Mouse (Mus musculus) limb, embryonic 14.5 days (tissue): ENCODE data around the gene Rex1bd. TPM values are rescaled to one million over a fixed set of nuclear protein-coding genes. Genes with fewer than 3 reads are reported as not detected.

Experiments used
- ATAC-seq: fragments of 200-750 bp; cut with Nextera tagmentation; 2 replicates; pipeline ENCODE4 v1.8.0; 2017; ENCODE audit warnings: low read depth, moderate number of reproducible peaks, moderate TSS enrichment; ENCODE audit not compliant: low FRiP score
- DNase-seq: peaks from one replicate; pipeline ENCODE4 v3.0.0-alpha.2; 2015; ENCODE audit warnings: low spot score
- H3K27ac ChIP-seq: fragments of 300-500 bp; sonication (generic); replicated peaks from 2 replicates; pipeline ENCODE4 v1.5.1; 2014; ENCODE audit warnings: low read depth, mild to moderate bottlenecking, low read length, moderate library complexity, mixed read lengths
- H3K27me3 ChIP-seq: fragments of 300-500 bp; sonication (generic); 2 replicates; pipeline ENCODE4 v1.6.1; 2014; ENCODE audit warnings: low read length, mixed read lengths; ENCODE audit not compliant: control insufficient read depth, insufficient read depth
- H3K36me3 ChIP-seq: fragments of 300-500 bp; sonication (generic); 2 replicates; pipeline ENCODE4 v1.6.1; 2014; ENCODE audit warnings: mild to moderate bottlenecking, low read length, moderate library complexity, mixed read lengths; ENCODE audit not compliant: control insufficient read depth, insufficient read depth
- H3K4me1 ChIP-seq: fragments of 300-500 bp; sonication (generic); 2 replicates; pipeline ENCODE4 v1.6.1; 2014; ENCODE audit warnings: antibody characterized with exemption, low read length, mixed read lengths; ENCODE audit not compliant: control insufficient read depth, insufficient read depth
- H3K4me2 ChIP-seq: fragments of 300-500 bp; sonication (generic); replicated peaks from 2 replicates; pipeline ENCODE4 v1.6.1; 2014; ENCODE audit warnings: low read depth, mild to moderate bottlenecking, low read length, moderate library complexity; ENCODE audit not compliant: severe bottlenecking
- H3K4me3 ChIP-seq: fragments of 300-500 bp; sonication (generic); replicated peaks from 2 replicates; pipeline ENCODE4 v1.5.1; 2014; ENCODE audit warnings: low read length
- H3K9ac ChIP-seq: fragments of 300-500 bp; sonication (generic); 2 replicates; pipeline ENCODE4 v1.6.1; 2014; ENCODE audit warnings: mild to moderate bottlenecking, low read depth, low read length, moderate library complexity; ENCODE audit not compliant: severe bottlenecking
- H3K9me3 ChIP-seq: fragments of 300-500 bp; sonication (generic); 2 replicates; pipeline ENCODE4 v1.6.1; 2016; ENCODE audit warnings: low read length; ENCODE audit not compliant: control insufficient read depth
- POLR2A ChIP-seq: fragments of 200-500 bp; IDR thresholded peaks from 2 replicates; pipeline ENCODE4 v1.8.0; 2012; ENCODE audit warnings: inconsistent platforms, mild to moderate bottlenecking, moderate library complexity, borderline replicate concordance; ENCODE audit not compliant: insufficient read depth, insufficient read length; ENCODE audit errors: extremely low read depth
- WGBS: fragments of 180-500 bp; shearing (Covaris S2); extraction: QIAGEN DNeasy Blood & Tissue Kit; methylation state at CpG from one replicate; pipeline ENCODE4 v1.1.7; 2014; 5-methylcytosine and 5-hydroxymethylcytosine counted together
- polyA plus RNA-seq, 2 experiments: library from polyadenylated mRNA; depleted of rRNA in 1 of 2; stranded (reverse) in 1 of 2; unstranded in 1 of 2; fragments of >200 nt; fragmentation: Nextera tagmentation in 1 of 2; extraction: Ambion mirVana in 1 of 2; gene quantifications; 2 replicates each; pipeline versions ENCODE4 v1.2.1 to v1.2.3; 2012 to 2014

Rex1bd gene
- polyA plus RNA-seq, 2 experiments, result 152 to 154 TPM

GRCm38 (mm10) chr8:70510228-70510915, 3.8 kb upstream of the Rex1bd start, which contains the start of gene Uba52:
Uba52 (minus strand) TSS chr8:70510801.
- peaks cover 45% of the 10 kb centered on the region for H3K36me3 ChIP-seq
- H3K4me2 ChIP-seq, result peak within 1 kb of the TSS; percentile 88
- H3K4me3 ChIP-seq, result peak within 1 kb of the TSS; percentile 97
- peak; percentile 85 for ATAC-seq
- peak; percentile 87; the same call in 1 of the 2 replicates for TF ChIP-seq POLR2A
- 2% methylated on average over 73 of the region's 74 CpGs for WGBS
- H3K9me3 ChIP-seq, result no peaks in the 10 kb centered on the region
- H3K27me3 ChIP-seq, result no peaks in the 10 kb centered on the region
- peak; percentile 98 for DNase-seq
- H3K9ac ChIP-seq, result peak within 1 kb of the TSS; percentile 95
- H3K4me1 ChIP-seq, result peaks cover 19% of the 10 kb centered on the region
- H3K27ac ChIP-seq, result peak within 1 kb of the TSS; percentile 96

GRCm38 (mm10) chr8:70509281-70509952, 2.9 kb upstream of the Rex1bd start:
- Histone ChIP-seq H3K27ac (peak overlapping the region; percentile 96), H3K4me1 (peaks cover 28% of the 10 kb centered on the region), H3K4me2 (peak overlapping the region; percentile 88), H3K36me3 (peaks cover 40% of the 10 kb centered on the region), H3K9ac (peak overlapping the region; percentile 95), H3K27me3 (no peaks in the 10 kb centered on the region), H3K9me3 (no peaks in the 10 kb centered on the region), H3K4me3 (peak overlapping the region; percentile 97)
- WGBS, result 11% methylated on average over 25 of the region's 25 CpGs
- no peak for TF ChIP-seq POLR2A
- no peak for ATAC-seq
- no peak for DNase-seq

GRCm38 (mm10) chr8:70507027-70507393, 458 bp upstream of the Rex1bd start:
- Histone ChIP-seq H3K9me3 (no peaks in the 10 kb centered on the region), H3K4me1 (peaks cover 52% of the 10 kb centered on the region), H3K4me2 (0 out of 2 replicates have a peak overlapping the region, but pooled peaks have one; percentile 74), H3K9ac (peak overlapping the region; percentile 73; the same call in 1 of the 2 replicates), H3K36me3 (peaks cover 23% of the 10 kb centered on the region), H3K27me3 (peaks cover 3% of the 10 kb centered on the region; the same call in 1 of the 2 replicates), H3K27ac (no peak overlapping the region), H3K4me3 (peak overlapping the region; percentile 57; the same call in 1 of the 2 replicates)
- no peak for TF ChIP-seq POLR2A
- ATAC-seq, result no peak
- DNase-seq, result no peak
- 55% methylated on average over 5 of the region's 5 CpGs for WGBS

- Histone ChIP-seq H3K27ac (peak overlapping the region; percentile 89; the same call in 1 of the 2 replicates), H3K9ac (peak overlapping the region; percentile 73), H3K4me1 (peaks cover 63% of the 10 kb centered on the region), H3K36me3 (peaks cover 23% of the 10 kb centered on the region), H3K9me3 (no peaks in the 10 kb centered on the region), H3K4me3 (peak overlapping the region; percentile 57), H3K27me3 (peaks cover 5% of the 10 kb centered on the region; the same call in 1 of the 2 replicates), H3K4me2 (peak overlapping the region; percentile 74)
- no peak for DNase-seq
- TF ChIP-seq POLR2A, result no peak
- 31% methylated on average over 32 of the region's 32 CpGs for WGBS
- peak; percentile 6 for ATAC-seq
Measured at GRCm38 (mm10) chr8:70505698-70506327, 739 bp downstream of the Rex1bd start.

GRCm38 (mm10) chr8:70504851-70505250, 1.7 kb downstream of the Rex1bd start:
- TF ChIP-seq POLR2A, result no peak
- ATAC-seq (no peak), DNase-seq (peak; percentile 73)
- Histone ChIP-seq H3K9me3 (no peaks in the 10 kb centered on the region), H3K9ac (no peak overlapping the region), H3K27me3 (peaks cover 8% of the 10 kb centered on the region; the same call in 1 of the 2 replicates), H3K4me3 (peak overlapping the region; percentile 57; the same call in 1 of the 2 replicates), H3K4me1 (peaks cover 66% of the 10 kb centered on the region), H3K36me3 (peaks cover 23% of the 10 kb centered on the region), H3K4me2 (peak overlapping the region; percentile 30), H3K27ac (no peak overlapping the region)
- WGBS, result 61% methylated on average over 3 of the region's 3 CpGs
